Mouse (Mus musculus) embryonic facial prominence, embryonic 11.5 days (tissue): ENCODE measurements around the gene Il5ra. TPM values are rescaled to one million over a fixed set of nuclear protein-coding genes. Genes with fewer than 3 reads are reported as not detected.

ENCODE experiments used
- ATAC-seq: fragments of 200-750 bp; cut with Nextera tagmentation; replicated peaks from 2 replicates; pipeline ENCODE4 v1.8.0; 2017; ENCODE audit warnings: low read depth; ENCODE audit not compliant: insufficient number of reproducible peaks, low FRiP score, low TSS enrichment
- DNase-seq: peaks from one replicate; pipeline ENCODE4 v3.0.0-alpha.2; 2015; ENCODE audit warnings: low spot score
- H3K27ac ChIP-seq: fragments of 300-500 bp; sonication (generic); replicated peaks from 2 replicates; pipeline ENCODE4 v1.5.1; 2014; ENCODE audit warnings: mild to moderate bottlenecking, low read depth, low read length, control low read depth
- H3K27me3 ChIP-seq: fragments of 300-500 bp; sonication (generic); 2 replicates; pipeline ENCODE4 v1.6.1; 2014; ENCODE audit warnings: mild to moderate bottlenecking, low read length, moderate library complexity, mixed read lengths; ENCODE audit not compliant: control insufficient read depth, insufficient read depth
- H3K36me3 ChIP-seq: fragments of 300-500 bp; sonication (generic); replicated peaks from 2 replicates; pipeline ENCODE4 v1.6.1; 2014; ENCODE audit warnings: low read depth, mild to moderate bottlenecking, low read length, moderate library complexity, mixed read lengths; ENCODE audit not compliant: control insufficient read depth, insufficient read depth
- H3K4me1 ChIP-seq: fragments of 300-500 bp; sonication (generic); 2 replicates; pipeline ENCODE4 v1.6.1; 2014; ENCODE audit warnings: low read length, mixed read lengths; ENCODE audit not compliant: control insufficient read depth, insufficient read depth
- H3K4me2 ChIP-seq: fragments of 300-500 bp; sonication (generic); 2 replicates; pipeline ENCODE4 v1.6.1; 2014; ENCODE audit warnings: low read depth, mild to moderate bottlenecking, control low read depth, low read length, moderate library complexity
- H3K4me3 ChIP-seq: fragments of 300-500 bp; sonication (generic); 2 replicates; pipeline ENCODE4 v1.5.1; 2014; ENCODE audit warnings: low read depth, low read length, control low read depth
- H3K9ac ChIP-seq: fragments of 300-500 bp; sonication (generic); replicated peaks from 2 replicates; pipeline ENCODE4 v1.6.1; 2014; ENCODE audit warnings: mild to moderate bottlenecking, control low read depth, low read length
- H3K9me3 ChIP-seq: fragments of 300-500 bp; sonication (generic); replicated peaks from 2 replicates; pipeline ENCODE4 v1.6.1; 2016; ENCODE audit warnings: mild to moderate bottlenecking, low read length, inconsistent platforms, mixed read lengths; ENCODE audit not compliant: control insufficient read depth
- WGBS: fragments of 180-500 bp; shearing (Covaris S2); extraction: QIAGEN DNeasy Blood & Tissue Kit; methylation state at CpG from one replicate; pipeline ENCODE4 v1.1.7; 2014; 5-methylcytosine and 5-hydroxymethylcytosine counted together
- polyA plus RNA-seq: library from polyadenylated mRNA; unstranded; fragments of >200 nt; fragmentation: Nextera tagmentation; extraction: Ambion mirVana; gene quantifications from 2 replicates; pipeline ENCODE4 v1.2.1, GENCODE M21; 2014

Il5ra gene
- 0.13 TPM in 1 of 2 replicates, not detected in the other for polyA plus RNA-seq

DNA sequence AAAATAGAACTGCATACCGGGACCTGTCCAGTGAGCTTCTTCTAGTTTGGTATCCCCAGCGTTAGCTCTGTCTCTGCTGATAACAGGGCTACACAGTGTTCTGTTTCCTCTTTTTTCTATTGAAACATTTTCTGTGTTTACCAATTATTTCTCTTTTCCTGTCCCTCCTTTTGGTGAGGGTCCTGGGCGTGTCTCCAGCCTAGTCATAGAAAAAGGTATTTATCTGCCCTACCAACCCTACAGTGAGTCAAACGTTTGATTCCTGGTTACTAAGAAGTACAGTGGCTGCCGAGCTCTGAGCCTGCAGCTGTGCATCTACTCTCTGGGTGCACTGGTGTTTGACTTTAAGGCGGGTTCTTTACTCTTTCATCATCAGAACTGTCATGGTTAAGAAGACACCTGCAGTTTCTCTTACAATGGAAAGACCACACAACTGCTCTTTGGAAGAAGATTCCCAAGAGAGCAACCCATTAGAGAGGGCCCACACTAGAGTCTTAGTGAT lies at the start of gene Il5ra:
Gene Il5ra, minus strand, starts transcription at position 151 of the 502 bp plus-strand sequence.
- Histone ChIP-seq H3K36me3 (no peaks in the 10 kb centered on the region), H3K27ac (no peak within 1 kb of the TSS), H3K4me3 (no peak within 1 kb of the TSS), H3K4me1 (no peaks in the 10 kb centered on the region), H3K4me2 (no peak within 1 kb of the TSS), H3K9ac (no peak within 1 kb of the TSS), H3K27me3 (no peaks in the 10 kb centered on the region), H3K9me3 (no peaks in the 10 kb centered on the region)
- ATAC-seq (no peak), DNase-seq (no peak)
- whole genome bisulfite sequencing: 77% methylated on average over 6 of the region's 6 CpGs

DNA sequence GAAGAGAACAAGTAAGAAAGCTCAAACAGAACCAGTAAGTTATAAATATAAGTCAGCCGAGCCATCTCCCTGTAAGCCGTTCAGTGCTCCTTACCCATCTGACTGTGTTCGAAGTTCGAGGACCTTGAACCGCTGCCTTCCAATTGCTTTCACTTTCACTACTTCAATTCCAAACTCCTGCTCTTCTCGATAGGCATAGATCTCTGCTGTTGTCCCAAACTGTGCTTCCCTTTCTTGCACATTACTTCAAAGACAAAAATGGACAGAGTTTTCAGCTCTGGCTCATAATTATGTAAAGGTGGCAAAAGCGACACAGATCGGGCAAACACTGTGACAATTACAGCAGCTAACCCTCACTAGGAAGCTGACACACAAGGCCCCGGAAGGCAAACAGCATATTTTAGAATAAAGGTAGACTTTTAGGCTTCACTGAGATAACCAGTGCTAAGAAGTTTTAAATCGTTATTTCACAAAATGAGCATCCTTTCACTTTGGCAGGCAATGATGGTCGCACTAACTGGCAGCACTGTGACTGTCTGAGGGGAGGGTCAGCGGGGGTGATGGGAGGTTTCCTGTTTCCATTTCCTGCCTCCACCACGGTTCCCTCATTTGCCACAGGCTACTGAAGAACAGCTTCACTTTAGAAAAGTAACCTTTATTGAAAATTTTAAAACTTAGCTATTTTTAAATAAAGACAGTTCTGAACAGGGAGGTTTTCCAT lies 45.4 kb upstream of the Il5ra start:
- ATAC-seq (no peak), DNase-seq (no peak)
- H3K4me2 ChIP-seq: no peak overlapping the region
- no peaks in the 10 kb centered on the region; the same call in 1 of the 2 replicates for H3K4me1 ChIP-seq
- no peaks in the 10 kb centered on the region for H3K27me3 ChIP-seq
- no peak overlapping the region for H3K4me3 ChIP-seq
- no peak overlapping the region for H3K9ac ChIP-seq
- no peaks in the 10 kb centered on the region for H3K9me3 ChIP-seq
- H3K27ac ChIP-seq: no peak overlapping the region
- no peaks in the 10 kb centered on the region; the same call in 1 of the 2 replicates for H3K36me3 ChIP-seq
- WGBS: 85% methylated on average over 13 of the region's 13 CpGs

DNA sequence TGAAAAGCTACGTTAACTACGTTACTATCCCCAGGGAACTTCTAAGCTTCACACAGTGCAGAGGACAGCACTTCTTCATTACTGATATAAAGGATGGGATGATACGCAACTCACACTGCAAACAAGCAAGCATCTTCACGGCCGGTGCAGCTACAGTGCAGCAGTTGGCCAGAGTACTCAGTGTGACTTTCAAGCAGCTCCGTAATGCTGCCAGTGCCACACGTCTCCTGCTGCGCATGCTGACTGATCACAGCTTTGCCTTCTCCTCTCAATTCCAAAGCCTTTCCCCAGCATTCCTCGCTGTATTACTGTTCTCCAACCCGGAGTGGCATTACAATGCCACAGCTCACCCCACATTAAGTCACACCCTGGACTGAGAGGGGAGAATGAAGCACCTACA lies 44.8 kb upstream of the Il5ra start:
- H3K36me3 ChIP-seq: no peaks in the 10 kb centered on the region; the same call in 1 of the 2 replicates
- WGBS: 90% methylated on average over 10 of the region's 10 CpGs
- H3K4me3 ChIP-seq: no peak overlapping the region
- H3K4me1 ChIP-seq: no peaks in the 10 kb centered on the region
- ATAC-seq: no peak
- H3K27ac ChIP-seq: no peak overlapping the region
- H3K9ac ChIP-seq: no peak overlapping the region
- DNase-seq: no peak
- H3K9me3 ChIP-seq: no peaks in the 10 kb centered on the region
- no peak overlapping the region for H3K4me2 ChIP-seq
- H3K27me3 ChIP-seq: no peaks in the 10 kb centered on the region

DNA sequence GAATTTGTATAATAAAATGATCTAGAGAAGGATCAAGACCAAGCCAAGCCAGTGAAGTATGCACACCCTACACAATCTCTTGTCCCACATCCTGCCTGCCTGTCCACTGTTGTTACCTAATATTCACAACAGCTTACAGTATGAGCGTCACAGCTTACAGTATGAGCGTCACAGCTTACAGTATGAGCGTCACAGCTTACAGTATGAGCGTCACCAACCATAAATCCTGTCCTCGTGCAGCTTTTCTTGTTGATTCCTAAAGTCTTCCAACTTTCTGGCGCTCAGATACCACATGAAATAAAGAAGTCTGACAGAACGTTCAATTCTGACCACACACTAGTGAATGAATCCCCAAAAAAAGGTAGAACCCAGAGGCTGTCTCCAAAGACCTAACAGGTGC lies 44.3 kb upstream of the Il5ra start:
- no peaks in the 10 kb centered on the region for H3K27me3 ChIP-seq
- H3K36me3 ChIP-seq: no peaks in the 10 kb centered on the region; the same call in 1 of the 2 replicates
- no peak for DNase-seq
- H3K4me2 ChIP-seq: no peak overlapping the region
- no peak overlapping the region for H3K9ac ChIP-seq
- no peak overlapping the region for H3K27ac ChIP-seq
- 86% methylated on average over 7 of the region's 7 CpGs for WGBS
- no peak for ATAC-seq
- no peaks in the 10 kb centered on the region for H3K4me1 ChIP-seq
- no peaks in the 10 kb centered on the region for H3K9me3 ChIP-seq
- no peak overlapping the region for H3K4me3 ChIP-seq

DNA sequence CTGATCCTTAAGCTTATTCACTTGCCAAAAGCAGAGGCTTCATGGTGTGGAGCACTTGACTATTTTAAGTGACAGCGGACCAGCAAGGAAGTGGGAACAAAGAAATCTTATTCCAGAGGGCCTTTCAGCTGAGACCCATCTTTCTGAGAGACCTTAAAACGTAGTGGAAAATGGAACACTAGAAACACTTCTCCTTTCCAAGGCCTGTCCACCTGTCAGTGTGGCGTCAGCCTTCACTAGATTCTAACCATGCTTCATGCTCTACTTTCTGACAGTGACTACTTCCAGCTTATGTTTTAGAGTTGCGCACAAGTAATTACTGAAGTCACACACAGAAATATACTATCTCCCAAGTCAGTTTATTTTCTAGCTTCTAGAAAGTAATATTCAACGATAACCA lies 43.6 kb upstream of the Il5ra start:
- no peak overlapping the region for H3K4me2 ChIP-seq
- DNase-seq (no peak), ATAC-seq (no peak)
- H3K9me3 ChIP-seq: no peaks in the 10 kb centered on the region
- no peaks in the 10 kb centered on the region for H3K27me3 ChIP-seq
- H3K9ac ChIP-seq: no peak overlapping the region
- whole genome bisulfite sequencing: 96% methylated on average over 5 of the region's 5 CpGs
- H3K36me3 ChIP-seq: no peaks in the 10 kb centered on the region; the same call in 1 of the 2 replicates
- no peaks in the 10 kb centered on the region for H3K4me1 ChIP-seq
- no peak overlapping the region for H3K4me3 ChIP-seq
- H3K27ac ChIP-seq: no peak overlapping the region

DNA sequence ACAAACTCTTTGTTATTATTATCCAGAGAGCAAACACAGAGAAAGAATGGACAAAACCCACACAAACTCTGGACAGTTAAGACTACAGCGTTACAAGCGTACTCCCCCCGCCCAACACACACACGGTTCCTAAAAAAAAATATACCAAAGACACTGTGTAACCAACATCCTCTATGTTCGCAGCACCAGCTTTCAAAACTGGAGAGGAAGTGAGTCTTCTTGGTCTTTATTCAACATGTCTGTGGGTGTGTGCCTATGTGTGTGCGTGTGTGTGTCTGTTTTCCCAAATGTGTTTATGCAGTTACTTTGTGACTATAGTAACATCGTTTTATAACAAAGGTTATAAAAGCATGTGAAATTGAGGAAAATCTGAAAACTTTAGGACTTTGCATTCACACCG lies 42.6 kb upstream of the Il5ra start:
- no peaks in the 10 kb centered on the region; the same call in 1 of the 2 replicates for H3K36me3 ChIP-seq
- no peak overlapping the region for H3K4me3 ChIP-seq
- 93% methylated on average over 8 of the region's 8 CpGs for WGBS
- ATAC-seq (no peak), DNase-seq (no peak)
- H3K27me3 ChIP-seq: no peaks in the 10 kb centered on the region
- H3K27ac ChIP-seq: no peak overlapping the region
- no peak overlapping the region for H3K4me2 ChIP-seq
- no peak overlapping the region for H3K9ac ChIP-seq
- H3K4me1 ChIP-seq: no peaks in the 10 kb centered on the region
- H3K9me3 ChIP-seq: no peaks in the 10 kb centered on the region

DNA sequence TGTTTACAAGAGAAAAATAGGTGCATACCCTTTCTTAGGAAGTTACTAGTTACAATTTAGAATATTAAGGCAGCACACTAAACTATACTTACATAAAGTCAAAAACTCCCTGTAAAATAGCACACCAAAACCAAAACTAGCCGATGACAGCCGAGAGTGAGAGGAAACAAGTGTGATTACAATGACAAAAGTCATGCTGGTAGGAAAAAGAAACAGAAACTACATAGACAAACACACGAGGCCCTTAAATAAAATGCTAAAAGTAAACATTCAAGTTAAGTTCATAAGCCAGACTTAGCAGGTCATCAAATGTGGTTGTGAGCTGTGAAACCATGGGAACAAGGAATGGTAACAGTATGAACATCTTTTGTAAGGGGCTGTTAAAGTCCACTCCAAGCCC lies 38.3 kb upstream of the Il5ra start:
- H3K4me2 ChIP-seq: no peak overlapping the region
- DNase-seq: no peak
- no peaks in the 10 kb centered on the region for H3K9me3 ChIP-seq
- ATAC-seq: no peak
- no peaks in the 10 kb centered on the region for H3K27me3 ChIP-seq
- no peak overlapping the region for H3K9ac ChIP-seq
- H3K27ac ChIP-seq: no peak overlapping the region
- H3K4me3 ChIP-seq: no peak overlapping the region
- H3K36me3 ChIP-seq: no peaks in the 10 kb centered on the region
- no peaks in the 10 kb centered on the region for H3K4me1 ChIP-seq
- 85% methylated on average over 3 of the region's 3 CpGs for WGBS

DNA sequence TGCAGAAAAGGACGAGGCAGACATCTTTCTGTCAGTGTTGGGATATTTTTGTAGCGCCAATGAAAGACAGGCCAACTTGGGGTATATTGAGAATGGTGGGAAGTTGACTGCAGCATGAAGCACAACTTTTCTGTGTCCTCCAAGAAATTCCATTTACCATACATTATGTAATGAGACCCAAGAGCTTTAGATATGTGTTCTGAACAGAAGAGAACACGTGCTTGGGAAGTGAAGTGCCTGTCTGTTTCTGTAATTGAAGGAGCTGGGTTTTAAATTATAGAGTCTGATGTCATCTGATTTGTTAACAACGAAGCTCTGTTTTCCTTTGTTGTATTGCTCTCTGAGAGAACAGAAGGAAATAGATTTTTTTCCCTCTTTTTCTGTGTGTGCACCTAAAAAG lies 21.2 kb upstream of the Il5ra start:
- no peaks in the 10 kb centered on the region for H3K27me3 ChIP-seq
- ATAC-seq: no peak
- peak overlapping the region; percentile 57 for H3K4me2 ChIP-seq
- H3K4me1 ChIP-seq: no peaks in the 10 kb centered on the region
- H3K4me3 ChIP-seq: peak overlapping the region; percentile 84
- 52% methylated on average over 4 of the region's 4 CpGs for WGBS
- peak overlapping the region; percentile 62 for H3K9ac ChIP-seq
- no peak for DNase-seq
- no peaks in the 10 kb centered on the region for H3K9me3 ChIP-seq
- H3K36me3 ChIP-seq: no peaks in the 10 kb centered on the region
- H3K27ac ChIP-seq: no peak overlapping the region
